Mouse (Mus musculus) embryonic fibroblast, embryonic 13.5 days (primary cell): Measurements from ENCODE around the gene Fam3b. TPM values are rescaled to one million over a fixed set of nuclear protein-coding genes. Genes with fewer than 3 reads are reported as not detected.

ENCODE experiments used
- H3K27ac ChIP-seq: 2 replicates; pipeline ENCODE4 v1.5.1; 2012; ENCODE audit warnings: low read length, control low read depth, inconsistent platforms; ENCODE audit not compliant: insufficient read depth
- H3K4me1 ChIP-seq: 2 replicates; pipeline ENCODE4 v1.6.1; 2011; ENCODE audit warnings: low read length; ENCODE audit not compliant: control insufficient read depth, insufficient read depth
- H3K4me3 ChIP-seq: 2 replicates; pipeline ENCODE4 v1.5.1; 2011; ENCODE audit warnings: mild to moderate bottlenecking, control low read depth, low read length; ENCODE audit not compliant: insufficient read depth
- CTCF ChIP-seq: IDR thresholded peaks from 2 replicates; pipeline ENCODE4 v1.5.1; 2011; ENCODE audit warnings: mild to moderate bottlenecking, control low read depth, low read length, moderate library complexity, borderline replicate concordance; ENCODE audit not compliant: insufficient read depth
- POLR2A ChIP-seq: IDR thresholded peaks from 2 replicates; pipeline ENCODE4 v1.6.1; 2011; ENCODE audit warnings: low read depth, mild to moderate bottlenecking, control low read depth, low read length, moderate library complexity
- polyA plus RNA-seq: library from polyadenylated mRNA; stranded (reverse); fragments of >200 nt; gene quantifications from 2 replicates; pipeline ENCODE4 v1.2.4, GENCODE M21; 2011; ENCODE audit warnings: low read depth; ENCODE audit not compliant: missing spikeins, insufficient read length

Gene Fam3b
- polyA plus RNA-seq, 1 experiment, result not detected

GRCm38 (mm10) chr16:97466182-97466957 lies 48.2 kb downstream of the Fam3b start:
- Histone ChIP-seq H3K4me1 (no peaks in the 10 kb centered on the region), H3K4me3 (no peak overlapping the region), H3K27ac (no peak overlapping the region)
- TF ChIP-seq POLR2A (no peak), CTCF (no peak)

GRCm38 (mm10) chr16:97462481-97463181 lies 52.0 kb downstream of the Fam3b start, which contains the start of gene Mx1:
Gene Mx1 (minus strand): TSS chr16:97462907.
- TF ChIP-seq POLR2A (no peak), CTCF (no peak)
- H3K4me1 ChIP-seq, result no peaks in the 10 kb centered on the region
- H3K27ac ChIP-seq, result no peak within 1 kb of the TSS
- no peak within 1 kb of the TSS for H3K4me3 ChIP-seq

- Histone ChIP-seq H3K27ac (no peak overlapping the region), H3K4me1 (no peaks in the 10 kb centered on the region), H3K4me3 (no peak overlapping the region)
- no peak for TF ChIP-seq CTCF
- no peak for TF ChIP-seq POLR2A
Measured at GRCm38 (mm10) chr16:97461271-97461670, 53.3 kb downstream of the Fam3b start.

- no peak for TF ChIP-seq CTCF
- TF ChIP-seq POLR2A, result no peak
- Histone ChIP-seq H3K4me1 (no peaks in the 10 kb centered on the region), H3K4me3 (no peak overlapping the region), H3K27ac (no peak overlapping the region)
Measured at GRCm38 (mm10) chr16:97459831-97460230, 54.8 kb downstream of the Fam3b start.

- TF ChIP-seq CTCF (no peak), POLR2A (no peak)
- H3K27ac ChIP-seq, result no peak overlapping the region
- no peaks in the 10 kb centered on the region for H3K4me1 ChIP-seq
- H3K4me3 ChIP-seq, result no peak overlapping the region
Measured at GRCm38 (mm10) chr16:97447386-97447785, 67.2 kb downstream of the Fam3b start.

- TF ChIP-seq CTCF (0 out of 2 replicates have a peak, but pooled peaks have one; percentile 10), POLR2A (no peak)
- no peak overlapping the region for H3K27ac ChIP-seq
- H3K4me1 ChIP-seq, result no peaks in the 10 kb centered on the region
- no peak overlapping the region for H3K4me3 ChIP-seq
Measured at GRCm38 (mm10) chr16:97443670-97444263, 70.8 kb downstream of the Fam3b start.

GRCm38 (mm10) chr16:97441967-97442366 lies 72.6 kb downstream of the Fam3b start:
- no peak for TF ChIP-seq POLR2A
- no peak for TF ChIP-seq CTCF

GRCm38 (mm10) chr16:97438191-97438590 lies 76.4 kb downstream of the Fam3b start:
- no peak overlapping the region for H3K4me3 ChIP-seq
- no peak overlapping the region for H3K27ac ChIP-seq
- H3K4me1 ChIP-seq, result no peaks in the 10 kb centered on the region
- no peak for TF ChIP-seq CTCF
- no peak for TF ChIP-seq POLR2A

More at GRCm38 (mm10) chr16:97441967-97442366, 72.6 kb downstream of the Fam3b start:
- H3K4me3 ChIP-seq, result no peak overlapping the region
- no peak overlapping the region for H3K27ac ChIP-seq
- H3K4me1 ChIP-seq, result no peaks in the 10 kb centered on the region

GRCm38 (mm10) chr16:97437448-97438056 lies 77.1 kb downstream of the Fam3b start:
- Histone ChIP-seq H3K4me1 (no peaks in the 10 kb centered on the region), H3K4me3 (no peak overlapping the region), H3K27ac (no peak overlapping the region)
- TF ChIP-seq CTCF (no peak), POLR2A (no peak)

- no peak overlapping the region for H3K27ac ChIP-seq
- TF ChIP-seq CTCF (no peak), POLR2A (no peak)
- no peaks in the 10 kb centered on the region for H3K4me1 ChIP-seq
- no peak overlapping the region for H3K4me3 ChIP-seq
Measured at GRCm38 (mm10) chr16:97434206-97434605, 80.4 kb downstream of the Fam3b start.
